Mouse (Mus musculus): ENCODE measurements around the gene Zfyve26.
A peak's percentile ranks its signal among the peaks of the same experiment; 100 is the strongest.
"Not testable (repeated sequence)": the region's sequence is repeated elsewhere in the genome, so short reads cannot be mapped to it uniquely, and the experiment has no call there.

Zfyve26 gene

GRCm38 (mm10) chr12:79296126-79296816 is at the start of gene Zfyve26:
Gene Zfyve26 (minus strand): TSS chr12:79296304.
- DNase-seq, result peak; percentile 82

GRCm38 (mm10) chr12:79341291-79341845 is 45.3 kb upstream of the Zfyve26 start:
- DNase-seq, result no peak

GRCm38 (mm10) chr12:79340513-79340912 is 44.4 kb upstream of the Zfyve26 start:
- no peak for DNase-seq

GRCm38 (mm10) chr12:79338791-79339190 is 42.7 kb upstream of the Zfyve26 start:
- no peak for DNase-seq

GRCm38 (mm10) chr12:79331722-79332121 is 35.6 kb upstream of the Zfyve26 start:
- DNase-seq, result no peak

- no peak for DNase-seq
Measured at GRCm38 (mm10) chr12:79330571-79330970, 34.5 kb upstream of the Zfyve26 start.

GRCm38 (mm10) chr12:79327868-79328267 is 31.8 kb upstream of the Zfyve26 start:
- DNase-seq, result no peak

- DNase-seq, result no peak
Measured at GRCm38 (mm10) chr12:79326745-79327144, 30.6 kb upstream of the Zfyve26 start.

- no peak for DNase-seq
Measured at GRCm38 (mm10) chr12:79326236-79326635, 30.1 kb upstream of the Zfyve26 start.

GRCm38 (mm10) chr12:79322539-79322938 is 26.4 kb upstream of the Zfyve26 start:
- not testable (repeated sequence) for DNase-seq

- DNase-seq, result no peak
Measured at GRCm38 (mm10) chr12:79320895-79321294, 24.8 kb upstream of the Zfyve26 start.

- DNase-seq, result no peak
Measured at GRCm38 (mm10) chr12:79317339-79317738, 21.2 kb upstream of the Zfyve26 start.

- DNase-seq, result no peak
Measured at GRCm38 (mm10) chr12:79313721-79314120, 17.6 kb upstream of the Zfyve26 start.

- DNase-seq, result no peak
Measured at GRCm38 (mm10) chr12:79306013-79306412, 9.9 kb upstream of the Zfyve26 start.

- no peak for DNase-seq
Measured at GRCm38 (mm10) chr12:79305131-79305530, 9.0 kb upstream of the Zfyve26 start.

GRCm38 (mm10) chr12:79301802-79302201 is 5.7 kb upstream of the Zfyve26 start:
- DNase-seq, result no peak

GRCm38 (mm10) chr12:79297884-79298636 is 2.0 kb upstream of the Zfyve26 start:
- DNase-seq, result no peak

GRCm38 (mm10) chr12:79297121-79297576 is 1.0 kb upstream of the Zfyve26 start, which contains the start of gene Rad51b:
Gene Rad51b (plus strand): TSS chr12:79297282.
- DNase-seq, result peak; percentile 47

- DNase-seq, result no peak
Measured at GRCm38 (mm10) chr12:79292874-79293273, 3.2 kb downstream of the Zfyve26 start.

GRCm38 (mm10) chr12:79282595-79282994 is 13.5 kb downstream of the Zfyve26 start:
- no peak for DNase-seq

- DNase-seq, result no peak
Measured at GRCm38 (mm10) chr12:79279513-79280115, 16.5 kb downstream of the Zfyve26 start.

GRCm38 (mm10) chr12:79272604-79273003 is 23.5 kb downstream of the Zfyve26 start:
- DNase-seq, result no peak

GRCm38 (mm10) chr12:79261035-79261434 is 35.1 kb downstream of the Zfyve26 start:
- DNase-seq, result peak; percentile 67
